Mouse (Mus musculus) MEL (cell line): Measurements from ENCODE around the gene Iqck. TPM values are rescaled to one million over a fixed set of nuclear protein-coding genes. Genes with fewer than 3 reads are reported as not detected.

ENCODE experiments used
- DNase-seq: peaks from one replicate; pipeline ENCODE4 v3.0.0; 2011; ENCODE audit warnings: low read depth, low spot score
- H3K27ac ChIP-seq: 2 replicates; pipeline ENCODE4 v1.5.1; 2012; ENCODE audit warnings: low read depth, mild to moderate bottlenecking, control low read depth, low read length, moderate library complexity; ENCODE audit not compliant: control insufficient read depth
- H3K27me3 ChIP-seq, 2 experiments: fragments of 150-350 bp in 1 of 2; sonication (generic) in 1 of 2; 2 replicates each; pipeline ENCODE4 v1.6.1; 2012; ENCODE audit warnings: low read length in 2 of 2, mild to moderate bottlenecking in 2 of 2, improper control_type of control experiment in 1 of 2, moderate library complexity in 1 of 2; ENCODE audit not compliant: insufficient read depth in 2 of 2, control insufficient read depth in 1 of 2
- H3K36me3 ChIP-seq, 2 experiments: 2 replicates each; pipeline ENCODE4 v1.6.1; 2012 to 2014; ENCODE audit warnings: low read length in 2 of 2, improper control_type of control experiment in 1 of 2, inconsistent platforms in 1 of 2, mild to moderate bottlenecking in 1 of 2; ENCODE audit not compliant: insufficient read depth in 2 of 2, control insufficient read depth in 1 of 2
- H3K4me1 ChIP-seq, 2 experiments: fragments of 150-350 bp in 1 of 2; sonication (generic) in 1 of 2; 2 replicates each; pipeline ENCODE4 v1.6.1; 2012; ENCODE audit warnings: low read length in 2 of 2, improper control_type of control experiment in 1 of 2, mild to moderate bottlenecking in 1 of 2; ENCODE audit not compliant: insufficient read depth in 2 of 2, control insufficient read depth in 1 of 2
- H3K4me3 ChIP-seq, 2 experiments: fragments of 150-350 bp in 1 of 2; sonication (generic) in 1 of 2; 2 replicates each; pipeline ENCODE4 v1.5.1; 2012; ENCODE audit warnings: low read depth in 2 of 2, low read length in 2 of 2, mild to moderate bottlenecking in 2 of 2, moderate library complexity in 2 of 2, control low read depth in 1 of 2, improper control_type of control experiment in 1 of 2; ENCODE audit not compliant: control insufficient read depth in 1 of 2, insufficient read depth in 1 of 2
- H3K79me2 ChIP-seq: 2 replicates; pipeline ENCODE4 v1.6.1; 2012; ENCODE audit warnings: mild to moderate bottlenecking, low read length, moderate library complexity; ENCODE audit not compliant: control insufficient read depth, poor library complexity, insufficient read depth
- H3K9ac ChIP-seq: 2 replicates; pipeline ENCODE4 v1.6.1; 2012; ENCODE audit warnings: low read depth, mild to moderate bottlenecking, control low read depth, low read length, moderate library complexity; ENCODE audit not compliant: control insufficient read depth, poor library complexity, severe bottlenecking
- H3K9me3 ChIP-seq: fragments of 150-350 bp; sonication (generic); replicated peaks from 2 replicates; pipeline ENCODE4 v1.6.1; 2012; ENCODE audit warnings: mild to moderate bottlenecking, low read length, improper control_type of control experiment, moderate library complexity; ENCODE audit not compliant: insufficient read depth
- BHLHE40 ChIP-seq: IDR thresholded peaks from 2 replicates; pipeline ENCODE4 v1.6.1; 2012; ENCODE audit warnings: low read depth, mild to moderate bottlenecking, inconsistent platforms, low read length, improper control_type of control experiment, borderline replicate concordance
- GABPA ChIP-seq: IDR thresholded peaks from 2 replicates; pipeline ENCODE4 v1.6.1; 2012; ENCODE audit warnings: low read depth, mild to moderate bottlenecking, inconsistent platforms, low read length, improper control_type of control experiment, moderate library complexity
- GATA1 ChIP-seq: IDR thresholded peaks from 2 replicates; pipeline ENCODE4 v1.6.1; 2011; ENCODE audit warnings: low read depth, low read length, improper control_type of control experiment
- HCFC1 ChIP-seq: IDR thresholded peaks from 2 replicates; pipeline ENCODE4 v1.6.1; 2012; ENCODE audit warnings: low read depth, mild to moderate bottlenecking, inconsistent platforms, low read length, improper control_type of control experiment, moderate library complexity
- MAX ChIP-seq: IDR thresholded peaks from 2 replicates; pipeline ENCODE4 v1.6.1; 2011; ENCODE audit warnings: low read length, improper control_type of control experiment
- MAZ ChIP-seq: IDR thresholded peaks from 2 replicates; pipeline ENCODE4 v1.6.1; 2012; ENCODE audit warnings: low read depth, mild to moderate bottlenecking, inconsistent platforms, low read length, improper control_type of control experiment
- POLR2A ChIP-seq, 2 experiments: IDR thresholded peaks; 2 replicates each; pipeline ENCODE4 v1.6.1; 2011 to 2012; ENCODE audit warnings: low read length in 2 of 2, mild to moderate bottlenecking in 2 of 2, control low read depth in 1 of 2, improper control_type of control experiment in 1 of 2, low read depth in 1 of 2, moderate library complexity in 1 of 2; ENCODE audit not compliant: control insufficient read depth in 1 of 2, insufficient read depth in 1 of 2, poor library complexity in 1 of 2
- POLR2AphosphoS2 ChIP-seq: IDR thresholded peaks from 2 replicates; pipeline ENCODE4 v1.6.1; 2011; ENCODE audit warnings: low read length, improper control_type of control experiment
- POLR2AphosphoS5 ChIP-seq: IDR thresholded peaks from 2 replicates; pipeline ENCODE4 v1.6.1; 2012; ENCODE audit warnings: low read depth, borderline replicate concordance, mild to moderate bottlenecking, inconsistent platforms, low read length, moderate library complexity, mixed read lengths
- RAD21 ChIP-seq: IDR thresholded peaks from 2 replicates; pipeline ENCODE4 v1.6.1; 2011; ENCODE audit warnings: mild to moderate bottlenecking, low read depth, low read length, improper control_type of control experiment
- SMC3 ChIP-seq: IDR thresholded peaks from 2 replicates; pipeline ENCODE4 v1.6.1; 2011; ENCODE audit warnings: low read depth, low read length, improper control_type of control experiment
- TAL1 ChIP-seq: IDR thresholded peaks from 2 replicates; pipeline ENCODE4 v1.6.1; 2012; ENCODE audit warnings: mild to moderate bottlenecking, inconsistent platforms, low read length, moderate library complexity, mixed read lengths
- UBTF ChIP-seq: IDR thresholded peaks from 2 replicates; pipeline ENCODE4 v1.6.1; 2012; ENCODE audit warnings: low read depth, mild to moderate bottlenecking, inconsistent platforms, low read length, improper control_type of control experiment, moderate library complexity, borderline replicate concordance; ENCODE audit not compliant: insufficient read depth
- USF2 ChIP-seq, 2 experiments: IDR thresholded peaks; 2 replicates each; pipeline ENCODE4 v1.6.1; 2011 to 2012; ENCODE audit warnings: improper control_type of control experiment in 2 of 2, low read length in 2 of 2, borderline replicate concordance in 1 of 2, inconsistent platforms in 1 of 2, low read depth in 1 of 2, mild to moderate bottlenecking in 1 of 2; ENCODE audit not compliant: insufficient read depth in 1 of 2
- polyA plus RNA-seq, 2 experiments: library from polyadenylated mRNA; stranded (reverse) in 1 of 2; unstranded in 1 of 2; fragments of >175 nt in 1 of 2; fragments of >200 nt in 1 of 2; gene quantifications; 2 replicates each; pipeline versions ENCODE4 v1.2.1 to v1.2.4; 2012; ENCODE audit warnings: low replicate concordance in 2 of 2, low read depth in 1 of 2; ENCODE audit not compliant: insufficient read length in 2 of 2, insufficient read depth in 1 of 2, missing spikeins in 1 of 2
- total RNA-seq: library from RNA; depleted of rRNA; stranded (reverse); fragments of 300-350 nt; gene quantifications from 2 replicates; pipeline ENCODE4 v1.2.3, GENCODE M21; 2012

The Iqck gene
- total and polyA plus RNA-seq, 3 experiments: 0.39 to 0.40 TPM; not detected in 1

GRCm38 (mm10) chr7:118956616-118957246 is 101.2 kb downstream of the Iqck start:
- H3K9ac ChIP-seq: no peak overlapping the region
- no peak for DNase-seq
- TF ChIP-seq SMC3 (no peak), GATA1 (no peak), POLR2A (IDR thresholded peaks at IDR 0.05; ENCODE audit: control insufficient read depth in 1 of 2, insufficient read depth in 1 of 2, low read depth in 1 of 2, low read length in 2 of 2, poor library complexity in 1 of 2) (no peak)
- H3K4me3 ChIP-seq: no peak overlapping the region
- H3K27me3 ChIP-seq: 0 out of 4 replicates have a peak, but pooled peaks cover 0 to 3% of the 10 kb centered on the region in 2 experiments
- no peak overlapping the region for H3K27ac ChIP-seq
- H3K36me3 ChIP-seq: no peaks in the 10 kb centered on the region
- no peaks in the 10 kb centered on the region for H3K79me2 ChIP-seq
- H3K4me1 ChIP-seq: no peaks in the 10 kb centered on the region
- no peaks in the 10 kb centered on the region for H3K9me3 ChIP-seq

GRCm38 (mm10) chr7:118959209-118959608 is 103.7 kb downstream of the Iqck start:
- no peak overlapping the region for H3K9ac ChIP-seq
- no peaks in the 10 kb centered on the region for H3K4me1 ChIP-seq
- no peaks in the 10 kb centered on the region for H3K36me3 ChIP-seq
- H3K9me3 ChIP-seq: no peaks in the 10 kb centered on the region
- peaks cover 0 to 4% of the 10 kb centered on the region in 2 experiments; a peak in 2 of 4 replicates for H3K27me3 ChIP-seq
- no peak overlapping the region for H3K27ac ChIP-seq
- TF ChIP-seq POLR2AphosphoS2 (no peak), POLR2AphosphoS5 (no peak), BHLHE40 (no peak), HCFC1 (no peak)
- TF ChIP-seq, all 39 proteins: peak for 0
- Histone ChIP-seq H3K4me3 (no peak overlapping the region), H3K79me2 (no peaks in the 10 kb centered on the region)
- DNase-seq: no peak

DNA sequence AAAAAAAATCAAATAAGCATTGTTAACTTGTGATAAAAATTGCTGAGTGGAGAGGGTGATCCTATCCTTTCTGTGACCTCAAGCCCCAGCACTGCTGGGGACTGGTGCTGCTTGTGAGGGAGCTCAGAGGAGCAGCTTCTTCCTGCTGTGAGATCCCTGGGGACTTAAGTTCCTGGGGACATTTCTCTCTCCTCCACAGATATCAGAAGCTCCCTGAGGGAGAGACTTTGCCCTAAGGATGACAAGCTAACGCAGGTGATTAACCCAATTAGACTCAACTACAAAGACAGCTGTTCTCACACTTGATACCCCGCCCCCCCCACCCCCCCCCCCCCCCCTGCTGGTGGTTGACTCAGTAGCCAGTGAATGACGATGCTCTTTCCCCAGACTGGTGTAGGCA is 109.2 kb downstream of the Iqck start:
- no peak overlapping the region for H3K27ac ChIP-seq
- no peak for TF ChIP-seq MAX
- no peak for TF ChIP-seq RAD21
- no peak for TF ChIP-seq USF2 (IDR thresholded peaks at IDR 0.05; ENCODE audit: borderline replicate concordance in 1 of 2, insufficient read depth in 1 of 2, low read depth in 1 of 2, low read length in 2 of 2)
- no peak for TF ChIP-seq UBTF
- TF ChIP-seq TAL1: no peak
- TF ChIP-seq MAZ: no peak
- TF ChIP-seq POLR2AphosphoS2: no peak
- TF ChIP-seq GABPA: no peak
- TF ChIP-seq, all 39 proteins: peak for 0
- Histone ChIP-seq H3K4me3 (no peak overlapping the region), H3K4me1 (no peaks in the 10 kb centered on the region), H3K36me3 (no peaks in the 10 kb centered on the region), H3K9me3 (no peaks in the 10 kb centered on the region), H3K79me2 (no peaks in the 10 kb centered on the region), H3K9ac (no peak overlapping the region), H3K27me3 (peaks cover 4% of the 10 kb centered on the region in 2 experiments; a peak in 3 of 4 replicates)
- no peak for DNase-seq
